Mouse (Mus musculus) T-helper 1 cell (primary cell): ENCODE data around the gene Gm21256.
"Not testable (repeated sequence)": the region's sequence is repeated elsewhere in the genome, so short reads cannot be mapped to it uniquely, and the experiment has no call there.

Experiments used
- in situ Hi-C: fragments of 300-600 bp; cut with MboI, MseI; formaldehyde crosslinking; loops from one replicate; pipeline ENCODE4 v1.15.1; 2025; ENCODE audit warnings: high pct_unique_total_duplicates

Gm21256 gene

DNA sequence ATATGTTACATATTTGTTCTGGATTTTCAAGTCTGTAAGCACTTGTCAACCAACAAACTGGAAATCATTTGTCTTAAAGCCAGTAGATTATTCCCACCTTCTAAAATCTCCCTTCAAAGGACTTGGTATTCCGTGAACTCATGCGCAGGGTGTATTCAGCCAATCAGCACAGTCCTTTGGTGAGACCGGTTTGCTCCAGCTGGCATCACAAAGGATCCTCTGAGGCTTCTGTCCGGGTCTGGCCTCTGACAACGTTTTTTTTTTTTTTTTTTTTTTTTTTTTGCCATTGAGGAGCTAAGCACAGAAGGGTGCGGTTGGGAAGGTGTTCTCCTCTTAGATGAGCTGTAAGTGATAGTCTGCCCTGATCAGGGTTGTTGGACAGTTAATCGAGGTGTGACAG lies at the start of gene Gm21256:
TSS of gene Gm21256 (plus strand) at position 301 of the 400 bp plus-strand sequence.
- in situ Hi-C loops = not testable (repeated sequence)
